Mouse (Mus musculus) large intestine, adult 2 months (tissue): ENCODE measurements around the gene Lalba. TPM values are rescaled to one million over a fixed set of nuclear protein-coding genes. Genes with fewer than 3 reads are reported as not detected.
"Not testable (repeated sequence)": the region's sequence is repeated elsewhere in the genome, so short reads cannot be mapped to it uniquely, and the experiment has no call there.

Experiments
- DNase-seq: peaks from one replicate; pipeline ENCODE4 v3.0.0-alpha.2; 2012; ENCODE audit warnings: low read depth, low spot score
- WGBS: fragments of 180-500 bp; shearing (Covaris S2); methylation state at CpG from one replicate; pipeline ENCODE4 v1.1.7; 2018; 5-methylcytosine and 5-hydroxymethylcytosine counted together
- polyA plus RNA-seq: library from polyadenylated mRNA; depleted of rRNA; stranded (reverse); fragments of >200 nt; gene quantifications from 2 replicates; pipeline ENCODE4 v1.2.3, GENCODE M21; 2012; rRNA removed

The Lalba gene
- not detected in 2 replicates for polyA plus RNA-seq

DNA sequence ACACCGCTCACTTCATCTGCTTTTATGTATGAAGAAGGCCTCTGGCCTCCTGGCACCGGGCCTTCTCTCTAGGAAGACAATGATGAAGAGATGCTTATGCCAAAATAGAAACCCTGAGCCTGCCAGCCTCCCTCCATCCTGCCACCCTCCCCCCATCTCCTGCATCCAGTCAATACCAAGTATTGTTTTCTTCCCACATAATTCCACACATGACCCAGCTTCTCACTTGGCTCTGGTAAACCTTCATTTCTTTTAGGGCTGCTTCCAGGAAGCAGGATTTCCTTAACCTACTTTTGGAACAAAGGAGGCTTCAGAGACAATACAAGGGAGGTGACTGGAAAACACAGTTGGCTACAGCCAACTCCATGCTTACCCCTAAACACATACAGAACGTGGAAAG lies at the start of gene Lalba:
Gene Lalba (minus strand): TSS at position 21 of the 400 bp plus-strand sequence.
- WGBS: 53% methylated on average over 3 of the region's 3 CpGs
- DNase-seq: no peak

GRCm38 (mm10) chr15:98532281-98532680 lies 49.8 kb upstream of the Lalba start:
- 25% methylated on average over 5 of the region's 5 CpGs for WGBS
- DNase-seq: no peak

GRCm38 (mm10) chr15:98528066-98528563 lies 45.6 kb upstream of the Lalba start:
- DNase-seq: no peak
- WGBS: 80% methylated on average over 5 of the region's 5 CpGs

DNA sequence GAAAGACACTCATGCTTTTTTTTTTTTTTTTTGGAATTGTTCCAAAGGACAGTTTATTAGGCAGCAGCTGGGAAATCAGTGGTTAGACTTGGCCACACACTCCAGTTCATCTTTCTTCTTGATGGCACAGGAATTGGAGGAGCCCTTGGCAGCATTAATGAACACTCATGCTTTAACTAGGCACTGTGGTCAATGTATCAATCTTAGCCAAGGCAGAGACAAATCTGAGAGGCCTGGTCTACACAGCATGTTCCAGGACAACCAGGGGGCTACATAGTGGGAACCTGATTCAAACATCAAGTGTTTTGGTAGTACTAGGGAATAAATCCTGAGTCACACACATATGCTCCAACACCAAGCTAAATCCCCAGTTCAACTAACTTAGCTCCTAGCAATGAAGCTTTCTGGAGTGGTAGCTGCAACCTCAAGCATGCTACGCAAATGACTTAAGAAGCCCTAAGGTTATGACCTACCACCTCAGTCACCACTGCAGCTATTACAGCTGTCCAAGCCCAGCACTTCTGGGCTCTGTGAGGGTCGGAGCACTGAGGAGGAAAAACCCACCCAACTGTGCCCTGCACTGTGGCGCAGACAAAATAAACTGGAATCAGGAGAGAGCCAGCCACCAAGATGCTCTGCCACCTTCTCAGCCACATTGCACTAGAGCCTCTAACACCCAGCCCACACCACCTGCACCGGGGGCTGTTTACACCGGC lies 44.7 kb upstream of the Lalba start:
- WGBS: 94% methylated on average over 5 of the region's 5 CpGs

GRCm38 (mm10) chr15:98526057-98526456 lies 43.5 kb upstream of the Lalba start:
- 78% methylated on average over 5 of the region's 5 CpGs for WGBS
- no peak for DNase-seq

More for the DNA sequence above, 44.7 kb upstream of the Lalba start:
- DNase-seq: no peak

DNA sequence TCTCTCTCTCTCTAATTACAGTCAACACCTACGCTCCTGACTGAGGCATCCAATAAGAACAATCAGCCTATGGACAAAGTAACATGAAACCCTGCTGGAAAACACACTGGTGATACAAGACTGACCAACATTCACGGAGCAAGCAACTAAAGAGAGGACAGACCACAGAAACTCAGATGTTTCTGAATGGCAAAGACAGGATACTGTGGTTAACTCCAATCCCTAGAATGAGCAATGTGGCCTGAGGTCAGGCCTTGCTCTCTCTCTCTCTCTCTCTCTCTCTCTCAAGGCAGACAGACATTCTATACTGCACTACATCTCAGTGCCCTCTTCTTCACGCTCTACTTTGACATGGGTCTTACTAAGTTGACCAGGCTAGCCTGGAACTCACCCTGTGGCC lies 38.7 kb upstream of the Lalba start:
- WGBS: 88% methylated on average over 3 of the region's 3 CpGs

GRCm38 (mm10) chr15:98517380-98518355 lies 35.1 kb upstream of the Lalba start:
- no peak for DNase-seq
- 64% methylated on average over 16 of the region's 16 CpGs for WGBS

More for the DNA sequence above, 38.7 kb upstream of the Lalba start:
- DNase-seq: no peak

DNA sequence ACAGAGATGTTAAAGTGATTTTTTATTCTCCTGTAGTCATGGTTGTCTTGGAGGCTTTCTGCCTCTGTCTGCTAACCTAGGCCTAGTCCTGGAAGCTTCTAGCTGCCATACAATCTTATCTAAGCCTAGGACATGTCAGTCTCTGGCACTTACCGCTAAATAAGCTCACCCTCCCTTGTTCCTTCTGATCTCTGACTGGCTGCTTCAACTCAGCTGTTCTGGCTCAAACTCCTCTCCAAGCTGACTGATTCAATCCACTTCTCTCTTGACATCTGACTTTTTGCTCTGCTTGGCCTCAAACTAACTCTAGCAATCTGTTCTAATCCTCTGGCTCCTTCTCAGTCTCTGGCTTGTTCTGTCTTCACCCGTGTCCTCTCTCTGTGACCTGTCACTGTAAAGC lies 32.3 kb upstream of the Lalba start:
- not testable (repeated sequence) for DNase-seq
- 84% methylated on average over 2 of the region's 2 CpGs for WGBS

DNA sequence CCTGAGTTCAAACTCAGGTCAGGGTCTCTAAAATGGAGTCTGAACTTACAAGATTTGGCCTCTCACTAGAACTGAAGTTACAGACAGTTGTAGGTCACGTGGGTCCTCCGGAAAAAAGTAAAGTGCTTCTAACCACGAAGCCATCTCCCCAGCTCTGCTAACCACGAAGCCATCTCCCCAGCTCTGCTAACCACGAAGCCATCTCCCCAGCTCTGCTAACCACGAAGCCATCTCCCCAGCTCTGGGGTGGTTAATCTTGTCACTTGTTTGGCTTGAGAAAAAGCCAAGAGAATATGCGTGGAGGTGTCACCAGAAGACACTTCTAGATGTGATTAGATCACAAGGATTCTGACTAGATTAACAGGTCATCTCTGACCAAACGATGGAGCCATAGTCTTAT lies 31.6 kb upstream of the Lalba start:
- 82% methylated on average over 8 of the region's 8 CpGs for WGBS
- no peak for DNase-seq

DNA sequence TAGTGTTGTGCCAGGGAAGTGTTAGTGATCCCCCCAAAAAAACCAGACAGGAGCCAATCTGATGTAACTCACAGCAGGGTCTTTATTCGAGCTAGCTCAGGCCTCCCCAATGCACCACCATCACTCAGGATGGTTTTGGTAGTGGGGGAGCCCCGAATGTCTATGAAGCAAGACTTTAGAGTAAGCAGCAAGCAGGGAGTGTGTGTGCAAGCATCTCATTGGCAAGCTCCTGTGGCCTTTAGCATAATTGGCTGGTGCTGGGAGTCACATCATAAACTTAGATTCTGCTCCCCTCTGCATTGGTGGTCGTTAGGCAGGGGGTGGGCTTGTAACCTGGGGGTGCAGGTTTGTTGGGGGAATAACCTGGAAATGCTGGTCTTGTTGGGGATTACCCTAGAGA lies 31.2 kb upstream of the Lalba start:
- DNase-seq: not testable (repeated sequence)
- WGBS: 57% methylated on average over 3 of the region's 3 CpGs

- 41% methylated on average over 17 of the region's 17 CpGs for WGBS
- DNase-seq: no peak
Measured at GRCm38 (mm10) chr15:98512799-98513321, 30.3 kb upstream of the Lalba start.

DNA sequence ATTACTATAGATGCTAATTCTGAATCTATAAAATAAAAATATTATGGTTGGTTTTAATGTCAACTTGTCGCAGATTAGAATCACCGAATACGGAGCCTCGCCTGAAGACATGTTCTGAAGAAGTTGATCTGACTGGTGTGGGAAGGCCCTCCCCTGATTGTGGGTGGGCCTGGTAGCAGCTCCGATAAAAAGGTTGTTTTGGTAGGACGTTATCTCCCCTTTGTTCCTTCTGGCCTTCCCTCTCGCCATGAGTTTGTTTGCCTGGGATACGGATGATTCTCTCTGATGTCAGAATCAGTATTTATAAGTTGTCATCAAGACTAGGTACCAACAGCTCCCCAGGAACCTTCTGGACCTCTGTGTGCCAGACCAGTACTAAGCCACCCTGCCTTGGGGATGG lies 29.7 kb upstream of the Lalba start:
- DNase-seq: no peak
- 61% methylated on average over 8 of the region's 8 CpGs for WGBS

DNA sequence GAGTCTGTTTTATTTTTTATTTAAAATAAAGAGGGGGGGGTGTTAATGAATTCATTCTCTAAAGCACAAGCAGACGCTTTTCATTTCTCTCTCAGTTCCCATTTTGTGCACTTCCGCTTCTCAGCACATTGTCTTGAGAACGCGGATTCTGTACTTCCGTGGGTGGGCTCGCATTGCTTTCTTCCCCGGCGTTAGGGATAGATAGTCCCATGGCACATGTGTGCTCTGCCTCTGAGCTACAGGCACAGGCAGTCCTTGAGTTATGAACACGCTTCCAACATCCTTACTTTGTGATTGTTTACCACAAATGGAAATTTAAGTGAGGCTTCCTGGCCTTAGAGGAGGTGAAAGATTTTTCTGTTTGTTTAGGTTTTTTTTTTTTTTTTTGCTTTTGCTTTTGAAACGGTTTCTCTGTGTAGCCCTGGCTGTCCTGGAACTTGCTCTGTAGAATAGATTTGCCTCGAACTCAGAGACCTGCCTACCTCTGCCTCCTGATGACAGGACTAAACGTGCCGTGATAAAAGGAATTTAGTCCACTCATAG lies 28.9 kb upstream of the Lalba start:
- 61% methylated on average over 13 of the region's 13 CpGs for WGBS
- DNase-seq: no peak

DNA sequence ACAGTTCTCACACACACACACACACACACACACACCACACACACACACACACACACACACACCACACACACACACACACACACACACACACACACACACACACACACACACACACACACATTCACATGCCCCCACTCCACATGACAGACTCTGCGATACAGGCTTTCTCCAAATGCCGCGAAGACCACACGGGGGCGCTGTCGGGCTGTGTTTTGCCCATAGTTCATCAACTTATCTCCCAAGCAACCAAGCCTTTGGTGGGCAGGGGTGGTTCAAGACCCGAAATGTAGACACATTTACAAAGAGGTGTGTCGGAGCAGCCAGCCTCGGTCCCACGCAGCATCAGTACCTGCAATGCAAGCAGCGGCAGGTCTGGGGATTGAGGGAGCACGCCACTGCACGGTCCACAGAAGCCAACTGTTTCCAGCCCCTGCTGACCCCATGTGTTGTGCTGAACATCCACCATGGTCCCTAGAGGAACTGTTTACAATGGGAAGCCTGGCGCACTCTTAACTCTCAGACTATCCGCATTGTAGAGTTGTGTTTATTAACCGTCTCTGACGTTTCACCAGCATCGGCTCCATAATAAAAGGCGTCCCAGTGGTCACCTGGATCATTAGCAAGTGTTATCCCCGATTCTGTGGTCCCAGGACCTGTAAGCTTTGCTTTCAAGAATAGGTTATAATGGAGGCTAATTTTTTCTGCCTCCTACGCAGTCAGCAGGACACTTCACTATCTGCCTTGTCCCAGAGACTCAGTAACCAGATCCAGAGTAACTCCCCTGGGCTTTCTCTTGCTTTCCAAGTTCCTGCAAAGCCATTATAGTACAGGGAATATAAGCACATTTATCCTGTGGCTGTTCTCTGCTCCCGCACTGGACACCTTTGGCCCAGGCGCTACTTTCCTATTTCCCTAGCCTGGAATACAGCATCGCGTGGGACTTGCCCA lies 28.2 kb upstream of the Lalba start:
- 25% methylated on average over 25 of the region's 25 CpGs for WGBS

DNA sequence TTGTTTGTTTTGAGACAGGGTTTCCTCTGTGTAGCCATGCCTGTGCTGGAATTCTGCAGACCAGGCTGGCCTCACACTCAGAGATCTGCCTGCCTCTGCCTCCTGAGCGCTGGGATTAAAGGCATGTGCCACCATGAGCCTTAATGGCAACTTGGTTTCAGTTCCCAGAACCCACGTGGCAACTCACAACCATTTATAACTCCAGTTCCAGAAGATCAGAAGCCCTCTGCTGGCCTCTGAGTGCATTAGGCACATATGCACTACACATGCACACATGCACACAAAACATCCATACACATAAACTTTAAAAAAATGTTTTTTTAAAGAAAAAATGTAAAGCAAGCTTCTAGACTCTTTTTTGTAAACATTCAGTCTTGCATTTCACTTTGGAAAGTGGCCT lies 26.9 kb upstream of the Lalba start:
- 47% methylated on average over 2 of the region's 2 CpGs for WGBS
- no peak for DNase-seq

More for the DNA sequence above, 28.2 kb upstream of the Lalba start:
- DNase-seq: no peak

DNA sequence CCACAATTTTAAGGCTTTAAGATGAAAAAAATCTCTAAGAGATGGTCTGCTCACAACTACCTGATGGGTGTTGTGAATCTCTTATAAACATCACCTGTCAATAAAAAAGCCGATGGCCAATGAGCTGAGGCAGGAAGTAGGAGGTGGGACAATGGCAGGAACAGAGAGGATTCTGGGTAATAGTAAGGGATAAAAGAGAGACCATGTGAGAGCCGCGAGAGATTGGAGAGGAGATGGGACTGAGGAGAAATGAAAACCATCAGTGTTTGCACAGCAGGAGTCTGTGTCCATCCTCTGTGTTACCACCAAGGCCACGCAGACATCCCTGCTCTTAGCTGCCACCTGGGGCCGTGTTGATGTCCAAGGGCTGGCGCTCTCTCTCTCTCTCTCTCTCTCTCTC lies 24.8 kb upstream of the Lalba start:
- 75% methylated on average over 6 of the region's 6 CpGs for WGBS
- DNase-seq: no peak

GRCm38 (mm10) chr15:98506253-98506957 lies 23.9 kb upstream of the Lalba start:
- DNase-seq: no peak
- WGBS: 64% methylated on average over 9 of the region's 9 CpGs

DNA sequence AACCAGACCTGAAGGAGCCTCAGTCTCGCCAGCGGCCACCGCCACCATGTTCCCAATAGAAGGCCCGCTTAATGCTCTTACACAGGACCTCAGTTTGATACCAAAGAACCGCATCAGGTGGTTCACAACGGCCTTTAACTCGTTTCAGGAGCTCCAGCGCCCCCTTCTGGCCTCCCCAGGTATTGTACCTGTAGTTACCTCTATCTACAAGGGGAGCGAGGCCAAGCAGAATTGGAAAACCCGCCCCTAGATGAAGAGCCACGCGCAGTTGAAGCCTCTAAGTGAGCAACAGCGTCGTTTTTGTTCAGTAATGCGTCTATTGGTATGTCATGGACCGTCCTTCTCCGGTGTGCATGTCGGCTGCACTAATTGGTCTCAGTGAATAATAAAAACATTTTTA lies 22.0 kb upstream of the Lalba start:
- DNase-seq: no peak
- WGBS: 15% methylated on average over 18 of the region's 18 CpGs
